In the genomic region with DNA sequence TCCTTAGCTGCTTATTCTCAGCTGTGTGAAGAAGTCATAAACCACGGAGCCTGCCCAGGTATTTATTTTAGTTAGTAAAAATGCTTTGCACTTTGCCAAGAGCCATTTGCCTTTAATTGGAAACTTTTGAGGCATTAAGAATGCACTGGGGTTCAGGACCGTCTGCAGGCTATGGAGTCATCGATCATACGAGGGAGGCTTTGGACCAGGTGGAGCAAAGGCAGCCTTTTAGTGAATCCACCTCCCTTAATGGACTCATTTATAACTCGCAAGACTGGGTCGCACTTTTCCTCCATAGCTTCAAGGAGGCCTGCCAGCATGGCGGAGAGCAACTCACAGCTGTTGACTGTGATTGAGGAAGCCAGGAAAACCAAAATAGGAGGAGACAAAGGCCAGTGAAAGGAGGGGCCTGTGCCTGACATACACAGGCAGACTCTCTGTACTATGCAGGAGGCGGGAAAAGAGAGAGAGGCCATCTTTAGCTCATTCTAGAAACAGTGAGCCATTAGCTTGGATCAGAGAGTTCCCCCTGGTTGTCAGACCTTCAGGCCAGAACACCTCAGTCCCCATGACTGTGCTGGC, we compare ENCODE assay signal across 12 mouse cellular contexts.
"Had no signal": no experiment of that assay in that cellular context is flagged by ENCODE, and none has a peak within 500 bp of the region (broad histone marks: within the 10 kb centered on the region; RNA-seq: fewer than 3 reads in every experiment).

No protein-coding gene starts in this region.

- H3K4me1 ChIP-seq: neural tube, embryonic 13.5 days had no signal

- DNase-seq: kidney, adult 18-20 months; kidney, postnatal 10 days; liver; lung, adult 18-20 months; lung, postnatal 4 days; retina, postnatal 1 day; thymus, postnatal 36 days had no signal

- H3K36me3 ChIP-seq: midbrain, embryonic 10.5 days; midbrain, embryonic 15.5 days; neural tube, embryonic 13.5 days had no signal

- H3K9me3 ChIP-seq: midbrain, embryonic 10.5 days; midbrain, embryonic 15.5 days; neural tube, embryonic 13.5 days had no signal

- H3K4me2 ChIP-seq: midbrain, embryonic 15.5 days; neural tube, embryonic 13.5 days had no signal

- H3K9ac ChIP-seq: liver, embryonic 14.5 days; midbrain, embryonic 15.5 days; neural tube, embryonic 13.5 days had no signal

- ATAC-seq: lung, postnatal 0 days; midbrain, embryonic 15.5 days had no signal

- H3K27me3 ChIP-seq: midbrain, embryonic 15.5 days; neural tube, embryonic 13.5 days had no signal

- H3K27ac ChIP-seq: liver, embryonic 14.5 days; midbrain, embryonic 15.5 days; neural tube, embryonic 13.5 days had no signal

- H3K4me3 ChIP-seq: midbrain, embryonic 10.5 days; midbrain, embryonic 15.5 days; neural tube, embryonic 13.5 days had no signal
